Mouse (Mus musculus) layer of hippocampus, adult 9-10 months (tissue): ENCODE data around the gene Prss57.
"Not testable (repeated sequence)": the region's sequence is repeated elsewhere in the genome, so short reads cannot be mapped to it uniquely, and the experiment has no call there.

Experiments used
- DNase-seq: peaks from one replicate; pipeline ENCODE4 v3.0.0; 2022; ENCODE audit warnings: low spot score

Gene Prss57

DNA sequence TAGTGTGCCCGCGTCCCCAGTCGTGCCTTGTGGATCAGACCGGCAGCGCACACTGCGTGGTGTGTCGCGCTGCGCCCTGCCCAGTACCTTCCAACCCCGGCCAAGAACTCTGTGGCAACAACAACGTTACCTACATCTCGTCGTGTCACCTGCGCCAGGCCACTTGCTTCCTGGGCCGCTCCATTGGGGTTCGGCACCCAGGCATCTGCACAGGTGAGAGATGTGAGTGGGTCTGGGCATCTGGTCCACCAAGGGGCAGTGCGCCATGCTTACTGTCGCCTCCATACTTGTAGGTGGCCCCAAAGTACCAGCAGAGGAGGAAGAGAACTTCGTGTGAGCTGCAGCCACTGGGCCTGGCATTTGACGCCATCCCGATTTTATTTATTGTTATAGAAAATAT lies 9.6 kb downstream of the Prss57 start:
- no peak for DNase-seq

DNA sequence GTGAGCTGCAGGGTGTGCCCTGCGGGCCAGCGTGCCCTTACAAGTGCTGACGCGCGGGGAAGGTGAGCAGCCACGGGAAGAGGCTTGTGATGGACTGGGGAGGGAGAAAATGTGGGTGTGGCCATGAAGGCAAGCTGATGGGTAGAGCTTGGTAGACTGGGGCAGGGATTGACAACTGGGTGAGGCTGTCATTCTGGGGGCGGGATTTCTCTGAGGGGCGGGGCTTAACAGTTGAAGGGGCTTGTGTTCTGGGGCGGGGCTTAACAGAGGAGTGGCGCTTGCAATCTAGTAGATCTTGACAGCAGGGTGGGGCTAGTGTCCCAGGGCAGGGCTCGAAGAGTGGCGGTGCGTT lies 10.1 kb downstream of the Prss57 start:
- no peak for DNase-seq

DNA sequence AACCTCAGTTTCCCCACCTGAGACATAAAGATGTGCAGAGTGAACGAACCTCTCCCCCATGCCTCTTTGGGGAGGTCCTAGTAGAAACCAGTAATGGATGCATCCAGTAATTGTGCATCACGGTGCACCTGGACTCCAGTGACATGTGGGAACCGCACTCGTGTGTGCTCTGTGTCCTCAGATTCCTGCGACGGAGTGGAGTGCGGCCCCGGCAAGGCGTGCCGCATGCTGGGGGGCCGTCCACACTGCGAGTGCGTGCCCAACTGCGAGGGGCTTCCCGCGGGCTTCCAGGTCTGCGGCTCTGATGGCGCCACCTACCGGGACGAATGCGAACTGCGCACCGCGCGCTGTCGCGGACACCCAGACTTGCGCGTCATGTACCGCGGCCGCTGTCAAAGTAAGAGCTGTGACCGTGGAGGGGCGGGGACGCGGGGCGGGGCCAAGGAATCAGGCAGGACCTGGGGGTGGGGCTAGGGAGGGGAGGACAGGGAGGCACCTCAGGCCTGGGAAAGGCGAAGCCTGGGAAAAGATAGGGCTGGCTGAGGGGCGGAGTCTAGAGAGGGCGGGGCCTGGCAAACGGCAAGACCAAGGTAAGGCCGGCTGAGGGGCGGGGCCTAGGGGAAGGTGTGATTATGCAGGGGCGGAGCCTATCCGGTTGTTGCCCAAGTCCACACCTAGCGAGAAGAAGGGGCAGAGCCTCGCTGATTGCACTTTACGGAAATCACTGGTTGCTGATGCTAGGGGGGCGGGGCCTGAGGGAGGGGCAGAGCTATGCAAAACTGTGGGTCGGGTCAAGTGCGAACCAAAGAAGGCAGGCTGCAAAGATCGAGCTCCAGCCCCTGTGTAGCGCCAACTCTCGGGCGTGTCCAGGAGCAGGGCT lies 10.7 kb downstream of the Prss57 start:
- DNase-seq: peak; percentile 92

- DNase-seq: no peak
These were observed 11.6 kb downstream of the Prss57 start for GRCm38 (mm10) chr10:79779193-79779592.

DNA sequence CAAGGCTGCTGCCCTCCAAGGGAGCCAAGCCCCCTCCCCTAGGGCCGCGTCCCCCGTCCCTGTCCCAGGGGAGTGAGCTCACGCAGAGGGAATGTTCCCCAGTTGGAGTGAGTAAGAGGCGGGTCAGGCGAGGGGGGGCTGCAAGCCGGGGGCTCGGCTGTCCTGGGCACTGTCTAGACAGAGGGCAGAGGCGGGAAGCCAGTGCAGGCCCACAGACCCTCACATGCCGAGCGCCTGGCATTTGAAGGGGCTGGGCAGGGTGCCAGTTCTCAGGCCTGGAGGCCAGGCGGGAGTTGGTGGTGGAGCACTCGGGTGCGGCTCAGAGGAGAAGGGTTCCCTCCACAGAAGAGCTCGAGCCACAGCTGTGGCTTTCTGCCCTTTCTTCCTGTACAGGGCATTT lies 12.8 kb downstream of the Prss57 start:
- no peak for DNase-seq

- DNase-seq: no peak
These were observed 13.6 kb downstream of the Prss57 start, which contains the start of gene Fstl3 for GRCm38 (mm10) chr10:79777103-79777531. TSS of gene Fstl3 (plus strand) at chr10:79777272.

DNA sequence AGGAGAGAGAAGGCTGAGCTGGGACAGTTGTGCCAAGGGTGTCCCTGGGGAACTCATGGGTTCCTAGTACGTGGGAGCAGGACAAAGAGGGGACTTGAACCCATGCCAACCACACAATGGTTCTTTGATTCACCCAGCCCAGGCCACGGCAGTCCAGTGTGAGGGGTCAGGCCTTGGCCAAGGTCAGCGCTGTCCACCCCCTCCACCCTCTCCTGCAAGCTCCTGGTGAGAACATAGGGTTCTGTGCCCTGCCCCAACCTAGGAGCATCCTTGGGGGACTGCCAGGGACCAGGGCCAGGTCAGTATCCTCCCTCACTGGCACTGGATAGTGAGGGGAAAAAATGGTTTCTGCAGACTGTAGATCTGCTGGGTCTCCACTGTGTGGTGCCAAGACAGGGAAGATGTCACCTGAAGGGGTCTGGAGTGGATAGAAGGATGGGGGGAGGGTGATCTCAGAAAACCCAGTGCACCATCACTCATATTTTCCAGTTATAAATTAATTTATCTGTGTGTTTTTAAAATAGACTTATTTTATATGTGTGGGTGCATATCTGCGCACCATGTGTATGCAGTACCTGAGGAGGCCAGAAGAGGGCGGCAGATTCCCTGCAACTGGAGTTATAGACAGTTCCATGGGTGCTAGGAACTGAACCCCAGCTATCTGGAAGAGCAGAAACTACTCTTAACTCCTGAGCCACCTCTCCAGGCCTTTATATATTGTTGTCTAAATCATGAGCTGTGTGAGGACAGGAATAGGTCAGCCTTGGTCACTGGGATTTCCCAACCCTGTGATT lies 16.1 kb downstream of the Prss57 start:
- no peak for DNase-seq

GRCm38 (mm10) chr10:79773208-79773607 lies 17.6 kb downstream of the Prss57 start:
- no peak for DNase-seq

DNA sequence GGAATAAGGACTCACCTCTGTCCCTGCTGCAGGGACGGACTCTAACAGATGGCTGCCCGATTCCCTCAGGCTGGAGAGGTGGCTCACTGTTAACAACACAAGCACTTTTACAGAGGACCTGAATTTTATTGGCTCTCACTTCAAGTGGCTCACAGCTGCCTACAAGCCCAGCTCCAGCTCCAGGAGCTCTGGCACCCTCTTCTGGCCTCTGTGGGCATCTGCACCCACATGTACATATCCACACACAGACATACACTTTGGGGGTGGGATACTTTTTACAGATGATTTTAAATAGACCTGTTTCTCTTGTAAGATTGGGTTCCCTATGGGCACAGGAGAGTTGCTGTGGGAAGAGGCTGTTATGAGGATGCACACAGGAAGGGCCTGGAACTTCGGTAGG lies 18.4 kb downstream of the Prss57 start:
- no peak for DNase-seq

- DNase-seq: no peak
These were observed 21.4 kb downstream of the Prss57 start for GRCm38 (mm10) chr10:79769329-79769728.

DNA sequence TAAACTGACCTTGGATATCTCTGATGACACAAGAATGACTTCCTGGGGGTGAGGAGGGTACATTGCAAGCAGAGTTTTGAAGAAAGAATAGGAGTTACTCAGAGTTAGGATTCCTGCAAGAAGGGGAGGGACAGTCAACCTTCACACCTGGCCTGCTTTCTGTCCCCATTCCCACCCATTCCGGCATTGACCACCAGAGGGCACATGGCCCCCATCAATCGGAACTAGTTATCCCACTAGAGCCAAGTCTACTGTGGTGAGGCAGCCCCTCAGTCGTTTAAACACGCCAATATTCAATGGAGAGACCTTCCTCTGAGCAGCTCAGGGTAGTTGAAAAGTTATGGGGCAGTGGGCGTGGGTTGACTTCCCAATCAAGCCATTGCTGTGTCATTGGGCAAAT lies 22.4 kb downstream of the Prss57 start:
- DNase-seq: peak; percentile 63

- peak; percentile 81 for DNase-seq
These were observed 23.2 kb downstream of the Prss57 start for GRCm38 (mm10) chr10:79767372-79768244.

DNA sequence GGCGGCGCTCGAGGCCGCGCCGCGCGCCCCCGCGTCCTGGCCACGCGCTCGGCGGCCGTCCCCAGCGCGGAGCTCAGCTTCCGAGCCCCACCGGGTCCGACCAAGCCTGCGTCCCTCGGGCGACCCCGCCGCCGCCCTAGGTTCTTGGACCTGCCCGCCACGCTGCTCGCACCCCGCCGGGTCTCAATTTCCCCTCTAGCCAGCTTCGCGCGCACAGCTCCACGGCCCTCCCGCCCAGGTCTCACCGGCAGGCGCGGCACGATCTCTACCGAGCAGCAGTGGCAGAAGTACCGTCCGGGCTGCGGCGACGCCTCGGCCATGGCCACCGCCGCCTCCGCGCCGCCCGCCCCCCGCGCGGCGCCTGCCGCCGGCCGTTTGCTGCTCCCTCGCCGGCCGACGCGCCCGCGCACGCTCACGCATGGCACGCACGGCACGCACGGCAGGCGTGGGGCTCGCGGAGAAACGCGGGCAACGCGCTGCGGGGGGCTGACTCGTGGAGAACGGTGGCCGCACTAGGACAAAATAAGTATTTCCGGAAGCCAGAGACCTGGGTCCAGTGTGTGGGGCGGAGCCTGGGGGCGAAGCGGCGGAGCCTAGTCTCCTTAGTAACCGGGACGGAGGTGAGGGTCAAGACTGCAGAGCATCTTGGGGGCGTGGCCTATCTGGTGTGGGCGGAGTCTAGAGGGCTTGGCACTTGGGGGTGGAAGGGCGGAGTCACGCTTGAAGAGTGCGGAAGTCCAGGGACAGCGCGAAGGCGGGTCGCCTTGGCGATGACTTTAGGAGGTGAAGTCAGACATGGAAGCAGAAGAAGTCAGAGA lies 24.0 kb downstream of the Prss57 start, which contains the start of gene Rnf126:
TSS of gene Rnf126 (minus strand) at position 445 of the 818 bp plus-strand sequence.
- peak; percentile 96 for DNase-seq

DNA sequence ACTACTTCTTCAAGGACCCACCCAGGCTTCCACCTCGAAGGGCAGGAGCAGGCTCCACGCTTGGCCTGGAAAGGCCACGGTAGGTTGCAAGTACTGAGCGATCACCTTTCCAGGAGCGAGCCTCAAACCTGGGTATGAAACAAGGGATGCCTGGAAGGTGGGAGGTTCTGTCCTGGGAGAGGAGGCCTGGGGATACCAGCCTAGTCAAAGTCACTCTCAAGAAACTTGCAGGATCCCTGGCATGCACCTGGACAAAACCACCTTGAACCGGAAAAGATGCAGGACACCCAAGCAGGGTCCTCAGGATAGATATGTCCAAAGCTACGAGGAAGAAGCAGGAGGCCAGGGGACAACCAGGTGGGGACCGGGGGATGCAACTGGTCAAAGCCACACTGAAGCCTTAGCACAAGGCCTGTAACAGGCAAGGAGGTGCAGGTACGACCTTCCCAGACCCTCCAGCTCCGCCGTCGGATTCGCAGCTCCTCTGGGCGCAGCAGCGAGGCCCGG lies 24.7 kb downstream of the Prss57 start:
- DNase-seq: no peak

GRCm38 (mm10) chr10:79765228-79765745 lies 25.5 kb downstream of the Prss57 start:
- DNase-seq: no peak

DNA sequence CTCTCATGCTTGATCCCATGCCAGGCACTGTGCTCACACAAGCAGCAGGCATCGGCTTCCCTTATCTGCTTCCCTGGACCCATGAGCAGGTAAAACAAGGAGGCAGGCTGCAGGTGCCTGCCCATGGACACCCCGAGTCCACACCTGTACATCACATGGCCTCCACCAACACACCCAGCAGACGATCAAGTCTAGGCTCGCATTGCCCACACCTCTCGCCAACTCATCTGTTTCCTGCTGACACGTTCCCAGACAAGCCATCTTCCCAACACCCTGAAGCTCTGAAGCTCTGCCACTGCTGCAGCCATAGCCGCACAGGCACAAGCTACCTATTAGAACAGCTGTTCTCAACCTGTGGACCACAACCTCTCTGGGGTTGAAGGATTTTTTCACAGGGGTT lies 26.5 kb downstream of the Prss57 start:
- DNase-seq: no peak

DNA sequence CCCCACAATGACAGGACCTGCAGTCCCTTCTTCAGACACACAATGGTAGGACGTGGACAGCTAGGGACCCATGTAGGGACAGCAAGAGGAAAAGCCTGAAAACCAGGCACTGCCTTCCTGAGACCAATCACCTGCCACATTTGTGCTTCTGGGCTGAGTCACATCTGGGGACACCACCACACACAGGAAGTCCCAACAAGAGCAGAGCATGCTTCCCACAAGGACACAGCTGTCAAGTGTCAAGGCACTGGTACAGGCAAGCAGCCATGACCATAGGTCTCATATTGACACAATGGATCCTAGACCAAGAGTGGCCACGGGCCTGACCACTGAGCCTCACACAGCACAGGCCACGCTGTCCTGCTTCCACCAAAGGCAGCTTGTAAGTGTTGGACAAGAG lies 27.9 kb downstream of the Prss57 start:
- no peak for DNase-seq

DNA sequence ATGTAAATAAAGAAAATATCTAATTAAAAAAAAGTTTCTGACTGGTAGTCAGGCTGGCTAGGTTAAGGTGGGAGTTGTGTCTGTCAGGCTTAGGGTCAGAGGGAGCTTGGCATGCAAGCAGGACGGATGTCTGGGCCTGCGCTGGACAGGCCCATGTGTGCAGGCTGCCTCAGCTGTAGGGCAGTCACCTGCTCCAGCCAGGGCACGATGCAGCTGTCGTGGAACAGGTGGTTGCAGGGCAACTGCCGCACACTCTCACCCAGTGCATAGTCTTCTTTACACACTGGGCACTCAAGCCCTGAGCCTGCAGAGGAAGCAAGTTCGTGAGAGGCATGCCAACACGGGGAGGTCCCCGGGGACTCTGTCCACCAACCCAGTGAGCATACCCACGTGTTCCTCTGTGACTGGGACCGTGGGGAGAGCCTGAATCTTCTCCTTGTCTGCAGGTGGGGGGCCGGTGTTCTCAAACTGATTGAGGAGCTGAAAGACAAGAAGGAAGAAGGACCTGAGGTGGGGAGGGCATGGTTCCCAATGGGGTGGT lies 30.1 kb downstream of the Prss57 start:
- DNase-seq: no peak

DNA sequence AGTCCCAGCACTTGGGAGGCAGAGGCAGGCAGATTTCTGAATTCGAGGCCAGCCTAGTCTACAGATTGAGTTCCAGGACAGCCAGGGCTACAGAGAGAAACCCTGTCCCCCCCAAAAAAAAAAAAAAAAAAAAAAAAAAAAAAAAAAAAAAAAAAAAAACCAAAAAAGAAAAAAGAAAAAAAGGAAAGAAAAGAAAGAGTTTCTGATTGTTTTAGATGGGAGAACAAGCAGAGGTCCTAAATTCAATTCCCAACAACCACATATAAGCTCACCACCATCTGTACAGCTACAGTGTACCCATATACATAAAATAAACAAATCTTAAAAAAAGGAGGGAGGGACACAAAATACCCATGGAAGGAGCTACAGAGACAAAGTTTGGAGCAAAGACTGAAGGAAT lies 31.1 kb downstream of the Prss57 start:
- not testable (repeated sequence) for DNase-seq

GRCm38 (mm10) chr10:79756660-79757059 lies 34.1 kb downstream of the Prss57 start:
- DNase-seq: no peak
